Mouse (Mus musculus): ENCODE measurements around the gene Ruvbl2. TPM values are rescaled to one million over a fixed set of nuclear protein-coding genes. Genes with fewer than 3 reads are reported as not detected.
"Not testable (repeated sequence)": the region's sequence is repeated elsewhere in the genome, so short reads cannot be mapped to it uniquely, and the experiment has no call there.

Gene Ruvbl2
- 92.7 and 114 TPM in 2 replicates for polyA plus RNA-seq (2015; fragmentation: Nextera tagmentation; extraction: Ambion mirVana)

- no peak for ATAC-seq (ENCODE audit: low FRiP score)
- Histone ChIP-seq H3K36me3 (peaks cover 12% of the 10 kb centered on the region), H3K9me3 (replicated peaks) (no peaks in the 10 kb centered on the region), H3K4me1 (peaks cover 43% of the 10 kb centered on the region), H3K9ac (replicated peaks) (no peak within 1 kb of the TSS), H3K27me3 (replicated peaks) (no peaks in the 10 kb centered on the region), H3K4me3 (replicated peaks) (no peak within 1 kb of the TSS), H3K27ac (replicated peaks) (no peak within 1 kb of the TSS), H3K4me2 (peak within 1 kb of the TSS; percentile 30)
- WGBS: 21% methylated on average over 19 of the region's 19 CpGs
These were observed at the start of gene Ruvbl2 for GRCm38 (mm10) chr7:45437521-45438276. TSS of gene Ruvbl2 (minus strand) at chr7:45438096.

GRCm38 (mm10) chr7:45486761-45487415 is 49.0 kb upstream of the Ruvbl2 start, which contains the start of gene Gm45808:
TSS of gene Gm45808 (minus strand) at chr7:45486811.
- Histone ChIP-seq H3K4me2 (no peak within 1 kb of the TSS), H3K27ac (replicated peaks) (peak within 1 kb of the TSS; percentile 83; the same call in 1 of the 2 replicates), H3K36me3 (0 out of 2 replicates have a peak, but pooled peaks cover 2% of the 10 kb centered on the region), H3K27me3 (replicated peaks) (no peaks in the 10 kb centered on the region), H3K9ac (replicated peaks) (no peak within 1 kb of the TSS), H3K4me3 (replicated peaks) (no peak within 1 kb of the TSS), H3K4me1 (peaks cover 37% of the 10 kb centered on the region), H3K9me3 (replicated peaks) (no peaks in the 10 kb centered on the region)
- no peak for ATAC-seq (ENCODE audit: low FRiP score)
- 83% methylated on average over 12 of the region's 12 CpGs for WGBS

- Histone ChIP-seq H3K36me3 (no peaks in the 10 kb centered on the region), H3K4me2 (no peak overlapping the region), H3K9me3 (replicated peaks) (no peaks in the 10 kb centered on the region), H3K4me1 (peaks cover 33% of the 10 kb centered on the region), H3K27me3 (replicated peaks) (no peaks in the 10 kb centered on the region), H3K4me3 (replicated peaks) (no peak overlapping the region), H3K9ac (replicated peaks) (no peak overlapping the region), H3K27ac (replicated peaks) (no peak overlapping the region)
- ATAC-seq (ENCODE audit: low FRiP score): no peak
- 84% methylated on average over 7 of the region's 7 CpGs for WGBS
These were observed 48.3 kb upstream of the Ruvbl2 start for GRCm38 (mm10) chr7:45486158-45486557.

GRCm38 (mm10) chr7:45484985-45485384 is 47.1 kb upstream of the Ruvbl2 start:
- H3K9me3 ChIP-seq (replicated peaks); ATAC-seq (ENCODE audit: low FRiP score); H3K36me3 ChIP-seq; H3K27ac ChIP-seq (replicated peaks); H3K4me2 ChIP-seq; H3K27me3 ChIP-seq (replicated peaks); H3K9ac ChIP-seq (replicated peaks); H3K4me3 ChIP-seq (replicated peaks): not testable (repeated sequence)
- WGBS: 97% methylated on average over 5 of the region's 5 CpGs
- peaks cover 22% of the 10 kb centered on the region for H3K4me1 ChIP-seq

- Histone ChIP-seq H3K36me3 (no peaks in the 10 kb centered on the region), H3K4me1 (0 out of 2 replicates have a peak, but pooled peaks cover 1% of the 10 kb centered on the region), H3K9ac (replicated peaks) (no peak overlapping the region), H3K27ac (replicated peaks) (no peak overlapping the region), H3K9me3 (replicated peaks) (no peaks in the 10 kb centered on the region), H3K27me3 (replicated peaks) (no peaks in the 10 kb centered on the region), H3K4me2 (no peak overlapping the region), H3K4me3 (replicated peaks) (no peak overlapping the region)
- 91% methylated on average over 1 of the region's 1 CpGs for WGBS
- ATAC-seq (ENCODE audit: low FRiP score): no peak
These were observed 44.3 kb upstream of the Ruvbl2 start for GRCm38 (mm10) chr7:45482166-45482565.

GRCm38 (mm10) chr7:45481374-45481927 is 43.6 kb upstream of the Ruvbl2 start, which contains the start of gene Tulp2:
TSS of gene Tulp2 (plus strand) at chr7:45481877.
- WGBS: 55% methylated on average over 15 of the region's 15 CpGs
- Histone ChIP-seq H3K4me3 (replicated peaks) (no peak within 1 kb of the TSS), H3K9me3 (replicated peaks) (no peaks in the 10 kb centered on the region), H3K36me3 (no peaks in the 10 kb centered on the region), H3K4me2 (no peak within 1 kb of the TSS), H3K4me1 (0 out of 2 replicates have a peak, but pooled peaks cover 2% of the 10 kb centered on the region), H3K9ac (replicated peaks) (no peak within 1 kb of the TSS), H3K27ac (replicated peaks) (no peak within 1 kb of the TSS), H3K27me3 (replicated peaks) (no peaks in the 10 kb centered on the region)
- ATAC-seq (ENCODE audit: low FRiP score): peak; percentile 73

GRCm38 (mm10) chr7:45480310-45480709 is 42.4 kb upstream of the Ruvbl2 start:
- H3K27ac ChIP-seq (replicated peaks); H3K9me3 ChIP-seq (replicated peaks); H3K4me1 ChIP-seq; H3K4me3 ChIP-seq (replicated peaks); H3K4me2 ChIP-seq; H3K9ac ChIP-seq (replicated peaks); H3K27me3 ChIP-seq (replicated peaks); ATAC-seq (ENCODE audit: low FRiP score); H3K36me3 ChIP-seq: not testable (repeated sequence)
- WGBS: 68% methylated on average over 4 of the region's 4 CpGs

GRCm38 (mm10) chr7:45478774-45479173 is 40.9 kb upstream of the Ruvbl2 start:
- Histone ChIP-seq H3K4me3 (replicated peaks) (no peak overlapping the region), H3K9ac (replicated peaks) (no peak overlapping the region), H3K27ac (replicated peaks) (no peak overlapping the region), H3K4me1 (0 out of 2 replicates have a peak, but pooled peaks cover 2% of the 10 kb centered on the region), H3K27me3 (replicated peaks) (no peaks in the 10 kb centered on the region), H3K36me3 (no peaks in the 10 kb centered on the region), H3K9me3 (replicated peaks) (no peaks in the 10 kb centered on the region), H3K4me2 (no peak overlapping the region)
- ATAC-seq (ENCODE audit: low FRiP score): no peak
- 93% methylated on average over 7 of the region's 7 CpGs for WGBS

- Histone ChIP-seq H3K4me2 (no peak overlapping the region), H3K4me1 (0 out of 2 replicates have a peak, but pooled peaks cover 2% of the 10 kb centered on the region), H3K36me3 (no peaks in the 10 kb centered on the region), H3K9ac (replicated peaks) (no peak overlapping the region), H3K27ac (replicated peaks) (no peak overlapping the region), H3K27me3 (replicated peaks) (no peaks in the 10 kb centered on the region), H3K4me3 (replicated peaks) (no peak overlapping the region), H3K9me3 (replicated peaks) (no peaks in the 10 kb centered on the region)
- ATAC-seq (ENCODE audit: low FRiP score): no peak
- WGBS: 9% methylated on average over 3 of the region's 3 CpGs
These were observed 39.1 kb upstream of the Ruvbl2 start for GRCm38 (mm10) chr7:45477003-45477402.

GRCm38 (mm10) chr7:45476453-45476852 is 38.6 kb upstream of the Ruvbl2 start:
- no peak overlapping the region for H3K9ac ChIP-seq (replicated peaks)

GRCm38 (mm10) chr7:45475291-45475969 is 37.5 kb upstream of the Ruvbl2 start:
- Histone ChIP-seq H3K27ac (replicated peaks) (no peak overlapping the region), H3K9ac (replicated peaks) (no peak overlapping the region), H3K36me3 (no peaks in the 10 kb centered on the region), H3K4me3 (replicated peaks) (peak overlapping the region; percentile 9), H3K27me3 (replicated peaks) (no peaks in the 10 kb centered on the region), H3K4me1 (0 out of 2 replicates have a peak, but pooled peaks cover 2% of the 10 kb centered on the region), H3K9me3 (replicated peaks) (no peaks in the 10 kb centered on the region), H3K4me2 (peak overlapping the region; percentile 30)
- WGBS: 75% methylated on average over 16 of the region's 16 CpGs
- ATAC-seq (ENCODE audit: low FRiP score): no peak

More at GRCm38 (mm10) chr7:45476453-45476852, 38.6 kb upstream of the Ruvbl2 start:
- no peak for ATAC-seq (ENCODE audit: low FRiP score)
- 50% methylated on average over 1 of the region's 1 CpGs for WGBS
- Histone ChIP-seq H3K4me1 (0 out of 2 replicates have a peak, but pooled peaks cover 2% of the 10 kb centered on the region), H3K27ac (replicated peaks) (no peak overlapping the region), H3K9me3 (replicated peaks) (no peaks in the 10 kb centered on the region), H3K36me3 (no peaks in the 10 kb centered on the region), H3K4me2 (no peak overlapping the region), H3K27me3 (replicated peaks) (no peaks in the 10 kb centered on the region), H3K4me3 (replicated peaks) (no peak overlapping the region)
